Mouse (Mus musculus) brain, embryonic 14.5 days (tissue): ENCODE results near the gene Paip2b.

Experiments
- CTCF ChIP-seq: fragments of 200-500 bp; IDR thresholded peaks from 2 replicates; pipeline ENCODE4 v1.5.1; 2012; ENCODE audit warnings: inconsistent platforms, mild to moderate bottlenecking, moderate library complexity, borderline replicate concordance; ENCODE audit not compliant: insufficient read depth, insufficient read length; ENCODE audit errors: extremely low read depth
- POLR2A ChIP-seq: fragments of 200-500 bp; IDR thresholded peaks from 2 replicates; pipeline ENCODE4 v1.6.1; 2012; ENCODE audit warnings: mild to moderate bottlenecking, inconsistent platforms, borderline replicate concordance; ENCODE audit not compliant: poor library complexity, insufficient read depth, insufficient read length, severe bottlenecking; ENCODE audit errors: extremely low read depth

DNA sequence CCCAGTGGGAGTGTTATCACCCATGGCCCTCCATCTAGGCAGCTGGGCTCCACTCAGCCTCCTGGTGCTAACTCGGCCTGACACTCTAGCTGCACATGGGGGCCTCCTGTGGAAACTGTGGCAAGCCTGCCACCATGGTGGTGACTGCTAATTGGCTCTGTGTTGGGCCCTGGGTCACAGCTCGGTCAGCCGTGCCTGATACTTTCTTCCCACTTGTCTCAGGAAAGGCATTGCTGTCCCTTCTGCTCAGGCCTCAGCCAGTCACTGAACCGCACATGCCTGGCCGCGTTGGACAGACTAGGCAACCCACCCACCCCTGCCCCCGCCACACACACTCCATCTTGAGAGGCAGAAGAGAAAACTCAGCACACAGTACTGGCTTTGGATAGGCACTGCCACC lies 43.0 kb downstream of the Paip2b start:
- TF ChIP-seq CTCF: no peak
- TF ChIP-seq POLR2A: no peak
